Mouse (Mus musculus) hindbrain, embryonic 16.5 days (tissue): ENCODE data around the gene Kansl3. TPM values are rescaled to one million over a fixed set of nuclear protein-coding genes. Genes with fewer than 3 reads are reported as not detected.

ENCODE experiments used
- ATAC-seq: fragments of 200-750 bp; cut with Nextera tagmentation; 2 replicates; pipeline ENCODE4 v1.8.0; 2017; ENCODE audit warnings: moderate TSS enrichment, moderate library complexity
- H3K27ac ChIP-seq: fragments of 300-500 bp; sonication (generic); 2 replicates; pipeline ENCODE4 v1.5.1; 2014; ENCODE audit warnings: low read depth, mild to moderate bottlenecking, control low read depth, low read length, moderate library complexity
- H3K27me3 ChIP-seq: fragments of 300-500 bp; sonication (generic); replicated peaks from 2 replicates; pipeline ENCODE4 v1.6.1; 2014; ENCODE audit warnings: low read length; ENCODE audit not compliant: control insufficient read depth, insufficient read depth
- H3K36me3 ChIP-seq: fragments of 300-500 bp; sonication (generic); 2 replicates; pipeline ENCODE4 v1.6.1; 2014; ENCODE audit warnings: mild to moderate bottlenecking, low read length, moderate library complexity, mixed read lengths; ENCODE audit not compliant: control insufficient read depth, insufficient read depth
- H3K4me1 ChIP-seq: fragments of 300-500 bp; sonication (generic); 2 replicates; pipeline ENCODE4 v1.6.1; 2014; ENCODE audit warnings: low read depth, low read length; ENCODE audit not compliant: control insufficient read depth, insufficient read depth
- H3K4me2 ChIP-seq: fragments of 300-500 bp; sonication (generic); 2 replicates; pipeline ENCODE4 v1.6.1; 2014; ENCODE audit warnings: mild to moderate bottlenecking, low read length, control low read depth, moderate library complexity
- H3K4me3 ChIP-seq: fragments of 300-500 bp; sonication (generic); 2 replicates; pipeline ENCODE4 v1.5.1; 2014; ENCODE audit warnings: mild to moderate bottlenecking, low read length, control low read depth, moderate library complexity
- H3K9ac ChIP-seq: fragments of 300-500 bp; sonication (generic); 2 replicates; pipeline ENCODE4 v1.6.1; 2014; ENCODE audit warnings: low read depth, mild to moderate bottlenecking, control low read depth, low read length, moderate library complexity
- H3K9me3 ChIP-seq: fragments of 300-500 bp; sonication (generic); 2 replicates; pipeline ENCODE4 v1.6.1; 2014; ENCODE audit warnings: mild to moderate bottlenecking, low read length, moderate library complexity; ENCODE audit not compliant: control insufficient read depth
- WGBS: fragments of 180-500 bp; shearing (Covaris S2); extraction: QIAGEN DNeasy Blood & Tissue Kit; methylation state at CpG from one replicate; pipeline ENCODE4 v1.1.7; 2014; 5-methylcytosine and 5-hydroxymethylcytosine counted together
- polyA plus RNA-seq: library from polyadenylated mRNA; unstranded; fragments of >200 nt; fragmentation: Nextera tagmentation; extraction: Ambion mirVana; gene quantifications from 2 replicates; pipeline ENCODE4 v1.2.1, GENCODE M21; 2015

The Kansl3 gene
- polyA plus RNA-seq, 1 experiment from 2014 or later, result 33.0 TPM

- peak overlapping the region; percentile 95 for H3K9ac ChIP-seq
- H3K4me2 ChIP-seq, result peak overlapping the region; percentile 71
- peaks cover 11% of the 10 kb centered on the region for H3K36me3 ChIP-seq
- no peaks in the 10 kb centered on the region for H3K27me3 ChIP-seq
- H3K9me3 ChIP-seq, result no peaks in the 10 kb centered on the region
- peak overlapping the region; percentile 75 for H3K27ac ChIP-seq
- 6% methylated on average over 52 of the region's 55 CpGs for WGBS
- ATAC-seq, result peak; percentile 82
- H3K4me1 ChIP-seq, result peaks cover 10% of the 10 kb centered on the region
- H3K4me3 ChIP-seq, result peak overlapping the region; percentile 94
These were observed 641 bp downstream of the Kansl3 start for GRCm38 (mm10) chr1:36368112-36368968.

DNA sequence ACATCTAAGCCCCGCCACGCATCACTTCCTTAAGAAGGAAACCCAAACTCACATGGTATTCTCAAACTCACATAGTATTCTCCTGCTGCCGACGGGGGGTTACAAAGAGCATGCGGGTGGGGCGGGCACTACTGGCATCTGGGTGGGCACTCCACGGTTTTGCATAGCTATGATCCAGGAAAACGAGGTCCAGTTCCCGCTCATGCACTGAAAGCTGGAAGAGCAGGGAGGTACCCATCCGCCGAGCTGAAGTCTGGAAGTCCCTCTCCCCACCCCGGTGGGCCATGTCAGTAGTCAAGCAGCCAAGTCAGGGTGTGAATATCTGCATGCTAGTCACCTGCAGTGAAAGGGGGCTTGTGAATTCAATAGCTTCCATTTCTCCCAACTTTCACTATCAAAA is 1.3 kb downstream of the Kansl3 start:
- WGBS, result 44% methylated on average over 12 of the region's 12 CpGs
- Histone ChIP-seq H3K27ac (no peak overlapping the region), H3K4me1 (peaks cover 10% of the 10 kb centered on the region), H3K9ac (peak overlapping the region; percentile 95), H3K36me3 (peaks cover 11% of the 10 kb centered on the region), H3K4me2 (peak overlapping the region; percentile 71), H3K27me3 (no peaks in the 10 kb centered on the region), H3K4me3 (peak overlapping the region; percentile 94), H3K9me3 (no peaks in the 10 kb centered on the region)
- ATAC-seq, result no peak

- ATAC-seq, result no peak
- Histone ChIP-seq H3K9me3 (no peaks in the 10 kb centered on the region), H3K4me3 (no peak overlapping the region), H3K36me3 (peaks cover 46% of the 10 kb centered on the region), H3K27me3 (no peaks in the 10 kb centered on the region), H3K9ac (no peak overlapping the region), H3K27ac (no peak overlapping the region), H3K4me2 (no peak overlapping the region), H3K4me1 (no peaks in the 10 kb centered on the region)
- WGBS, result 95% methylated on average over 5 of the region's 5 CpGs
These were observed 11.9 kb downstream of the Kansl3 start for GRCm38 (mm10) chr1:36356955-36357695.

DNA sequence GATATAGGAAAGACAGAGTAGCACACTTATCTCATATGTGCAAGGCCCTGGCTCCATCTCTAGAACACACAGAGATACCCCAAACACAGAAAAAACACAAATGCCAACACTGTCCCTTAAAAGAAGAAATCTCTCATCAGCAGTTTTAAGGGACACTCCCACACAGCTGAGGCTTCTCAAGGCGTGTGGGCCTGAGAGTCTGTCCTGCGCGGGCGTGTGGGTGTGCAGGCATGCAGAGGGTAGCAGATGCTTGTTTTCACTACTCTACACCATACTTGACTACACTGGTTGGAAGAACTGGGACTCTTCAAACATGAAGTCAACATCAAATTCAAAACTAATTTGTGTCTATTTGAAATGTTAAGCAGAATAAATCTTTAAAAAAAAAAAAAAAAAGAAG is 16.6 kb downstream of the Kansl3 start:
- H3K27me3 ChIP-seq, result no peaks in the 10 kb centered on the region
- H3K27ac ChIP-seq, result no peak overlapping the region
- H3K4me3 ChIP-seq, result no peak overlapping the region
- no peaks in the 10 kb centered on the region for H3K9me3 ChIP-seq
- H3K4me1 ChIP-seq, result no peaks in the 10 kb centered on the region
- no peak overlapping the region for H3K4me2 ChIP-seq
- no peak for ATAC-seq
- H3K36me3 ChIP-seq, result peaks cover 61% of the 10 kb centered on the region
- 91% methylated on average over 4 of the region's 4 CpGs for WGBS
- H3K9ac ChIP-seq, result no peak overlapping the region

DNA sequence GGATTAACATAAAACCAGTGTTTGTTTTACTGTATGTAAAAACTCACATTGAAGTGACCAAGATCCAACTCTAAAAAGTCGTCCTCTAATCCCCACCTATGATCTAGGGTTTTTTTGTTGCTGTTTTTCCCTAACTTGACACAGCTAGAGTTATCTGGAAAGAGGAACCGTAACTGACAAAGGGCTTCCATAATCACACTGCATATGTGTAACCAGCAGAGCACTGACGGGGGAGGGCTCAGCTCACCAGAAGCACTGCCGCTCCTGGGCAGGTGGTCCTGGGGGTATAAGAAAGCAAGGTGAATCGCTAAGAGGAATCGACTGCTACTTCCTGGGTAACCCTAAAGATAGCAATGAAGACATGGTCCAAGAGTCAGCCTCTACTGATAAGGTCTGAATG is 26.4 kb downstream of the Kansl3 start:
- Histone ChIP-seq H3K4me2 (no peak overlapping the region), H3K9me3 (no peaks in the 10 kb centered on the region), H3K27me3 (no peaks in the 10 kb centered on the region), H3K9ac (no peak overlapping the region), H3K36me3 (peaks cover 65% of the 10 kb centered on the region), H3K4me3 (no peak overlapping the region), H3K27ac (no peak overlapping the region), H3K4me1 (no peaks in the 10 kb centered on the region)
- WGBS, result 97% methylated on average over 6 of the region's 6 CpGs
- ATAC-seq, result no peak

DNA sequence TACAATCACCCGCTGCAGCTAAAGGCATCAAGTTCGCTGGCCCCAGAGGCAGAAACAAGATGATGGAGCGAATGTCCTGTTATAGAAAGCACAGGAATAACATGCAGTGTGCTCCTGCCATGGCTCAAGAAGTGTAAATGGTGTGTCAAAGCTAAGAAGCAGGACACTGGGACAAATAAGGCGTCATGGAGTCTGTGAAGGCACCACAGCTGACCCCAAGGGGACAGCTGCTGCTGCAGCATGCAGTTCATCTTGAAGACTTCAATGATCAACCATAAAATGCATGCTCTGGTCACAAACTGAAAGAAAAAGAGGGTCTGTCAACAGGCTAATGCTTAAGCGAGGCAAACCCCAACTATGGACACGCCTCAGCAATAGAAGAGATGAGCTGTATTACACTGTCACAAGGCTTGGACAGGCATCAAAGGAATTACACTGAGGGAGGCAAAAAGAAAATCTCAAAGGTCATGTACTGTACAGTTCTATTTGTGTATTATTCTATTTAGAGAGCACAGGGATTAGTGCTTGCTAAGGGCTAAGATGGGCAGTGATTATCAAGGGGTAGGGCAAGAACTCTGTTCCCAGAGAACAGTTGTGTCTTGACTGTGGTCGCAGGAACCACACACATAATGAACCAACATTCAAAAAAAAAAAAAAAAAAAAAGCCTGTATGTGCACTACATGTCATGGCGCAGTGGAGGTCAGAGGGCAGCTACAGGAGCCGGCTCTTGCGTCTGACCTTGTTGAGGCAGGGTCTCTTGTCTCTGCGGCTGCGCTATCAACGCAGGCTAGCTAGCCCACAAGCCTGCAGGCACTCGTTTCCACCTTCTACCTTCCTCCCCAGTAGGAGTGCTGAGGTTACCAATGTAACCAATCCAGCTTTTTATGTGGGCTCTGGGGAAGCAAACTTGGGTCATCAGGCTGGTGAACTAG is 35.8 kb downstream of the Kansl3 start:
- Histone ChIP-seq H3K9me3 (no peaks in the 10 kb centered on the region), H3K9ac (no peak overlapping the region), H3K4me2 (no peak overlapping the region), H3K4me3 (no peak overlapping the region), H3K27me3 (no peaks in the 10 kb centered on the region), H3K4me1 (no peaks in the 10 kb centered on the region), H3K36me3 (peaks cover 21% of the 10 kb centered on the region), H3K27ac (no peak overlapping the region)
- WGBS, result 86% methylated on average over 14 of the region's 14 CpGs
- no peak for ATAC-seq

DNA sequence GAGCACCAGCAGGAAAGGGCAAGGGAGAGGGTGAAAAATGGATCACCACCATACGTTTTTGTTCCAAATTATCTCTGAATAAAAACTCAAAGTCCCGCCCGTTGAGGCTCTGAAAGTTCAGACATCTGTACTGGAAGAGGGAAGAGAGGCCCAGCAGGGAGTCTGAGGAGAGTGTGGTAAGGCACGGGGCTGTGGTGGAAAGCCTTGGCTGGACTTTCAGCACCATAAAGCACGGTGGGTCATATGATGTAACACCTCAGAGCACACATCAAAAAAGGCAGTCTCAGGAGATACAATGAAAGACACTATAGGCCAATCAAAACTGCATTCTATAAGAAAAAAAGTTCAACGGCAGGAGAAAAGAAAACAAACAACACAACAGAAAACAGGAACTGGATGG is 37.2 kb downstream of the Kansl3 start:
- H3K9me3 ChIP-seq, result no peaks in the 10 kb centered on the region
- H3K27ac ChIP-seq, result no peak overlapping the region
- WGBS, result 75% methylated on average over 6 of the region's 6 CpGs
- no peaks in the 10 kb centered on the region for H3K4me1 ChIP-seq
- H3K4me2 ChIP-seq, result no peak overlapping the region
- ATAC-seq, result no peak
- H3K9ac ChIP-seq, result no peak overlapping the region
- no peak overlapping the region for H3K4me3 ChIP-seq
- peaks cover 14% of the 10 kb centered on the region for H3K36me3 ChIP-seq
- no peaks in the 10 kb centered on the region for H3K27me3 ChIP-seq

GRCm38 (mm10) chr1:36326815-36327214 is 42.2 kb downstream of the Kansl3 start:
- no peaks in the 10 kb centered on the region for H3K9me3 ChIP-seq
- H3K36me3 ChIP-seq, result peaks cover 4% of the 10 kb centered on the region; the same call in 1 of the 2 replicates
- H3K27me3 ChIP-seq, result no peaks in the 10 kb centered on the region
- H3K27ac ChIP-seq, result no peak overlapping the region
- H3K9ac ChIP-seq, result no peak overlapping the region
- H3K4me1 ChIP-seq, result peaks cover 3% of the 10 kb centered on the region; the same call in 1 of the 2 replicates
- no peak for ATAC-seq
- 91% methylated on average over 2 of the region's 2 CpGs for WGBS
- no peak overlapping the region for H3K4me2 ChIP-seq
- H3K4me3 ChIP-seq, result no peak overlapping the region
